Mouse (Mus musculus): Measurements from ENCODE around the gene Cntn6.

DNA sequence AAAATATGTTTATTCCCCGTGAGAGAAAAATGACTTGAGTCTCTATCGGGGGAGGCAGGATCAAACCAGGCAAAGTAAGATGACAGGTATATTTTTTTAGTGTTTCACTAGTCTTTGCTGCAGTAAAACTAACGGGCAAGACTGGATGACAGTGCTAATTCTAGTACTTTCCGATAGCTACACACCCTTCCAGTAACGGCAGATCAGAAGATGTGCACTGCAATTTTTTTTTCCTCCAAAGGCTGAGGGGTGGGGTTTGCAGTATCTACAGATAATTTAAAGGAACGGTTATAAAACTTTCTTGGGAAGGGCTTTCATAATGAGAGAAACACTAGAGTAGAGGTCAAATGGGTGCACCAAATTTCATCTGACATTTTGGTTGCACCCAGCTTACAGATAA lies 869 bp downstream of the Cntn6 start:
- TF ChIP-seq GATA1 (IDR thresholded peaks at IDR 0.05; ENCODE audit: borderline replicate concordance, low read length) (no peak), FLI1 (IDR thresholded peaks at IDR 0.05; ENCODE audit: low read length) (no peak)

Measured in megakaryocyte, embryonic 14.5 days (primary cell).